8 mouse cellular contexts compared by ENCODE assay signal in genomic region chr11:121956367-121957235, GRCm38 (mm10).
DNase-seq lines count a peak whose midpoint lies in the region; ATAC-seq and TF ChIP-seq lines count a peak whose summit lies in the region.
"Not testable (repeated sequence)": the region's sequence is repeated elsewhere in the genome, so short reads cannot be mapped to it uniquely, and the experiment has no call there.

No protein-coding gene starts in this region.

- not testable (repeated sequence) for H3K27me3 ChIP-seq in E14TG2a.4 (ENCODE audit: insufficient read depth, low read length); forebrain, embryonic 15.5 days; liver, embryonic 14.5 days (ENCODE audit: control insufficient read depth, insufficient read depth, low read length); midbrain, embryonic 15.5 days (replicated peaks)

- 0 out of 2 replicates have a peak overlapping the region, but pooled peaks have one; percentile 35 for H3K4me3 ChIP-seq in E14TG2a.4 (replicated peaks; ENCODE audit: low read length)
- peak overlapping the region; percentile 19; the same call in 1 of the 2 replicates for H3K4me3 ChIP-seq in forebrain, embryonic 15.5 days
- peak overlapping the region; percentile 58 to 87 for H3K4me3 ChIP-seq in liver, embryonic 14.5 days (ENCODE audit: insufficient read depth in 1 of 2, low read depth in 2 of 2, low read length in 2 of 2)
- peak overlapping the region; percentile 11; the same call in 1 of the 2 replicates for H3K4me3 ChIP-seq in midbrain, embryonic 15.5 days

- not testable (repeated sequence) for H3K36me3 ChIP-seq in E14TG2a.4 (ENCODE audit: insufficient read depth, low read length); forebrain, embryonic 15.5 days; liver, embryonic 14.5 days (replicated peaks; ENCODE audit: control insufficient read depth, insufficient read depth, low read depth); midbrain, embryonic 15.5 days (replicated peaks)

- not testable (repeated sequence) for TF ChIP-seq EP300 in liver, embryonic 14.5 days (IDR thresholded peaks at IDR 0.05; ENCODE audit: low read depth)

- not testable (repeated sequence) for TF ChIP-seq CTCF in E14TG2a.4 (conservative IDR thresholded peaks at IDR 0.05; ENCODE audit: low read length); liver, embryonic 14.5 days (IDR thresholded peaks at IDR 0.05; ENCODE audit: low read depth)

- not testable (repeated sequence) for H3K27ac ChIP-seq in forebrain, embryonic 15.5 days (replicated peaks); liver, embryonic 14.5 days; midbrain, embryonic 15.5 days

- peaks cover 13% of the 10 kb centered on the region for H3K9me3 ChIP-seq in E14TG2a.4 (ENCODE audit: low read length)
- not testable (repeated sequence) for H3K9me3 ChIP-seq in forebrain, embryonic 15.5 days; liver, embryonic 14.5 days (ENCODE audit: control insufficient read depth, low read length); midbrain, embryonic 15.5 days

- H3K9ac ChIP-seq in forebrain, embryonic 15.5 days (replicated peaks); midbrain, embryonic 15.5 days: not testable (repeated sequence)
- H3K9ac ChIP-seq in liver, embryonic 14.5 days (replicated peaks): peak overlapping the region; percentile 70

- peak overlapping the region; percentile 38 for H3K4me2 ChIP-seq in forebrain, embryonic 15.5 days (replicated peaks)
- H3K4me2 ChIP-seq in liver, embryonic 14.5 days (ENCODE audit: low read depth): peak overlapping the region; percentile 71
- H3K4me2 ChIP-seq in midbrain, embryonic 15.5 days: peak overlapping the region; percentile 35

- DNase-seq in embryo, embryonic 11 days: peak; percentile 7
- DNase-seq in heart, postnatal 4 days: peak; percentile 6
- peak; percentile 10 for DNase-seq in kidney, postnatal 10 days
- not testable (repeated sequence) for DNase-seq in liver, embryonic 14.5 days (ENCODE audit: low read depth in 3 of 3, low spot score in 3 of 3)
- DNase-seq in spleen, postnatal 4 days (ENCODE audit: low spot score in 2 of 2): peak; percentile 14 to 61

- 11% methylated on average over 20 of the region's 20 CpGs for WGBS in forebrain, embryonic 15.5 days
- WGBS in liver, embryonic 14.5 days (ENCODE audit: insufficient replicate concordance): 19% methylated on average over 19 of the region's 20 CpGs
- WGBS in midbrain, embryonic 15.5 days: 13% methylated on average over 20 of the region's 20 CpGs

- H3K4me1 ChIP-seq in E14TG2a.4 (replicated peaks; ENCODE audit: low read depth, low read length); forebrain, embryonic 15.5 days; liver, embryonic 14.5 days (replicated peaks; ENCODE audit: control insufficient read depth in 2 of 2, insufficient read depth in 2 of 2, low read length in 1 of 2); midbrain, embryonic 15.5 days: not testable (repeated sequence)

- ATAC-seq in forebrain, embryonic 15.5 days (replicated peaks); midbrain, embryonic 15.5 days (replicated peaks): not testable (repeated sequence)
- ATAC-seq in liver, embryonic 14.5 days (ENCODE audit: insufficient read depth): peak; percentile 79

Comparison
In these comparisons a context has a peak if more than half of its experiments do, and no peak if none do; other contexts are left out.
1. H3K4me3 ChIP-seq: peak in every context shown above with its lines; median percentile 72 in liver, embryonic 14.5 days; 35 in E14TG2a.4; 19 in forebrain, embryonic 15.5 days; 11 in midbrain, embryonic 15.5 days.